Mouse (Mus musculus) kidney, adult 9 months (tissue): ENCODE measurements around the gene Magi3.

Experiments used
- DNase-seq: peaks from one replicate; pipeline ENCODE4 v3.0.0; 2022

Gene Magi3

DNA sequence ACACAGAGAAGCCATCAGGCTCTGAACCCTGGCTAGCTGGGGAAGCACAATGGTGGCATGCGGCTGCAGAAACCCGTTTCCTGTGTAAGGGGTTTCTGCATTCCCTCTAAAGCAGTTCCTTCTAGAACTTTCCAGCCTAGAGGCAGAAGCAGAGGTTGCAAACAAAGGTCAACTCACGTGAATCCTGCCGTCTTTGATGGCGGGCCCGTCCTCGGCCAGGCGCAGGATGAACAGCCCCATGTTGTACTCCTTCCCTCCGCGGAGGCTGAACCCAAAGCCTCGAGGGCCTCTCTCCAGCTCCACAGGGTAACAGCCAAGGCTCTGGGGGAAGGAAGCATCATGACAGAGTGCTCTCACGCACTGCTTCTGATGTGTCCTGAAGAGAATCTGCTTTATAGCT lies 200.1 kb downstream of the Magi3 start:
- DNase-seq, result no peak

DNA sequence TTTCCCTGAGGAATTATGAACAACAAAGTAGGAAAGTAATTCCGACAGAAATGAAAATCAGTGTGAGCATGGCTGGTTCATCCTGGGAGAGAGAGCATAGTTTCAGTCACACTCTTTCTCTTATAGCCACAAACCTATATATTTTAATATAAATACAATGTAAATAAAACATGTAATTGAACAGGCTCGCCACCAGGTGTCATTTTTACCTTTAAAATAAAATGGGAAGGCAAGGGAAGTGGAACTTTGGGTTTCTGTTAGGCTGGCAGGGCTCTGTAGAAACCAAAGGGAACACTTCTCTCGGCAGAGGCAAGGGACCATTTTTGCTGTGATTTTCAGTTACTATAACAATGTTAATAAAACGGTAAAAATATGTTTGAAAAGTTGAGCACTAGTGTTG lies 200.7 kb downstream of the Magi3 start:
- no peak for DNase-seq

DNA sequence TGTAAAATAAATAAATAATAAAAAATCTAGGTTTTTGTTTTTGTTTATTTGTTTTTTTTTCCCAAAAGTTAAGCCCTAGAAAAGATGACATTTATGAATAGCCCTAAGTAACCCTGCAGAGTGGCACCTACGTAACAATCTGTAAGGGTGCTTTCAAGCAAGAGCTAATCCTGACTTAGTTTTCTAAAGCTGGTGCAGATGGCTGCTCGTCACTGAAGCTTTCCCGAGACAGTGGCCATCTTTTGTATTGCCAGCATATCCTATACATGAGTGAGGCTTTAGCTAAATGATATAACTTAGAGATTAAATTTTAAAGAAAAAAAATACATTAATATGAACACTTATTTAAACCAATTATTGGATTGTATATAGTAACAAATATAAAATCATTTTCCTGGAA lies 202.2 kb downstream of the Magi3 start:
- no peak for DNase-seq

DNA sequence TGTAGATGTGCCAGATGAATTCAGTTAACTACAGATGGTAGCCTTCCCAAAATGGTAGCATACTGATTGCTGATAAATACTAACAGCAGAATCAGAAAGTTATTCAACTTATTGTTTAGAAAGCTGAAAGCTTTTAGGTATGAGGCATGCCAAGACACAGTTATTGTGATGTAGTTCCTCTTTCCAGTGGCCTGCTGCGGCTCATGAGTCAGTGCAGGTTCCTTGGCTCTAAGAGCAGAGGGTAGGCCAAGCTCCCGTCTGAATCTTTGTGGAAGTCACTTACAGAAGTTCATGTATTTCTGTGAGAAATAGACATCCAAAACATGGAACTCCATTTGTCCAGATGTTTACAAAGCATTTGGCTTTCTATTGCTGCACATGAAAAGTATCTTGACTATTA lies 208.2 kb downstream of the Magi3 start:
- no peak for DNase-seq

DNA sequence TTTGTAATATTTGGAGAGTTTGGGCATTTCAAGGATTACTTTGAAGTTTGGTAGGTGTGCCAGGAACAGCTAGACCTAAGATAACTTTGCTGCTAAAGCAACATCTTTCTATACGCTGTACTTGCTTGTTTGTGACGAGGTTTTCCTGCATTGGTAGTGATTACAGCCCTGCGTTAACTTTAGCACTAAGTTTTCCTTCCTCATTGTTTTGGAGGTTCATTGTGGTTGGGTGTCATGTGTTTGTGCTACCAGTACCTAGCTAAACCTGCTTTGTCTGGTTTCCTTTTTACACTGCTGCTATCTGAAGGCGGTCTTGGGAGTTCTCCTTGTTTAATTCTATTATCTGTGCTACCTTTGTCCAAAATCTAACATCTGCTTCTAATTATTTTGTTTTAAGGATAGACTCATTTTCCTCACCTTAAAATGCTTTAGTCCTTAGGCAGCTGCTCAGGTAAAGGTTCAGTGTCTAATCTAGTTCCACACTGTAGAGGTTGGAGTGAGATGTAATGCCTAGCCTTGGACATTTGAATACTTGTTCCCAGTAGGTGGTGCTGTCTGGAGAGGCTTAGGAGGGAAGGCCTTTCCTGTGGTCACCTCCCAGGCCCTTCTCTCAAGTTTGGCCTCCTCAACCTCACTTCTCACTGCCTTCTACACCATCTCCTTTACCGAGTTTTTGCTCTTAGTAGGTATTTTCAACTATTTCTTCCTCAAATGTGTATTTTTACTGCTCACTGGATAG lies 210.1 kb downstream of the Magi3 start:
- DNase-seq, result no peak

DNA sequence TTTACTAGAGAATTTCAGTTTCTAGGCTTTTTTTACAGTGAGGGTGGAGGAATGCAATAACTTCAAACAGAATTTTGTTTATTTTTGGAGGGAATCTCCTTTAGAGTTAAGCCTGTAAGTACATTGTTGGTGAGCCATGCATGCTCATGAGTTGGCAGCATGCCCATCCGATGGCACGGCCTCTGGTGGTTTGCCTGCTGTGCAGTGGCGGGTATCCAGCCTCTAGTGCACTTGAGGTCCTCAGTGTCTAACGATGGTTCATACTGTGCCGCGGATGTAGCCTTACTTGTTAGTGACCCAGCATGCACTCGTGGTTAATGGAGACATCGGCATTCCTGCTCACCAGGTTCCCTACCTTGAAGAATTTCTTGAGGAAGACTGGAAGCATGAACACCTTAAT lies 212.7 kb downstream of the Magi3 start:
- DNase-seq, result peak; percentile 21

DNA sequence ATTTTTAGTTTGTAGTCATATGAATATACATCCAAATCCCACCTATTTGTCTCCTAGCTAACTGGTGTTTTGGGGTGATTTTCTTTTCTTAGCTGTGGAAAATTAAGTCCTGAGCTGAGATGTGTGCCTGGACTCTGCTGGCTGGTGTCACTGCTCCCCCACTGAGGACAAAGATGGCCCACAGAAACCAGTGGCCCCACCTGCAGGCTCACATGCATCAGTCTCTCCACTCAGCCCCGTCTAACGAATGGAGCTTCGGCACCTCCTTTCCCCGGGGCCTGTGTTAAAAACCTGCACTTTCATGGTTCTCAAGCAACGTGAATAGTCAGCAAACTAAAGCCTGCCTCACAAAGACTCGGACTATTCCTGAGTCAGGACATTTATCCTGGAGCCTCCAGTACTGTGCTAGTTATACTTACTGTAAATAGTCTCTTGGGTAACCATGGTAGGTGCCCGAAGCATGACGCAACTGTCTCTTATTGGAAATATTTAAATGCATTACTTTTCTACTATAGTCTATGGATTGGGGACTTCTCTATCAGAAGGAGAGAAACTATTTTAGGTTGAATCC lies 213.2 kb downstream of the Magi3 start:
- DNase-seq, result no peak

DNA sequence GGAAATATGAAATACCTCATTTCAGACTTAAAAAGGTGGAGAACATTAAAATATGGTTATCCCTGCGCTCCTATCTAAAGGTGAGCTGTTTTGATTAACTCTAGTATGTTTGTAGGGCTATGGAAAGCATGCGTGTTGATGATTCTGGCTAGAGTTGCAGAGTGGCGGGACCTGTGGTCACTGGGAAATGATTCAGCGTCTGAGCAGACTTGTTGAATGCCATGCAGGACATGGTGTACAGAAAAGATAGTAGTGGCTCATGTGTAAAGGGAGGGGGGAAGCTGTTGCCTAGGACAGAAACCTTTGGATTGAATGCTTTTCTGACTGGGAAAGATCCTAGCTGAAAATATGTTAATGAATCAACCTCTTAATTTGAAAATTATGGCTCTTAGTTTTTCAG lies 221.4 kb downstream of the Magi3 start:
- DNase-seq, result no peak

DNA sequence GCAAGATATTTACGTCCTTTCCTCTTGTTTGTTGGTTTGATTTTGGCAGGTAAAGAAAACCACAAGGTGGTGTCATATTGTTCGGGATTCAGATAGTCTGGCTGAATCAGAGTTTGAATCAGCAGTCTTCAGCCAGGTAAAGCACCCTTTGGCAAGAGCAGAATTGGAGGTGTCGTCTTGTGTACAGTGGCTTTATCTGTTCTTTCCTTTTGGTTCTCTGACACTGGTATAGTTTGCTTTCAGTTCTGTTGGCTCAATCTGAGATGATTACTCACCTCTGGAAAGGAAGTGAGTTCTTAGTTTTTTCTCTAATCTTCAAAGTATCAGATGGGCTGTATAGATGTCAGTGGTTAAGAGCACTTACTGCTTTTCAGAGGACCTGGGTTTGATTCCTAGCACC lies 228.9 kb downstream of the Magi3 start:
- DNase-seq, result no peak

DNA sequence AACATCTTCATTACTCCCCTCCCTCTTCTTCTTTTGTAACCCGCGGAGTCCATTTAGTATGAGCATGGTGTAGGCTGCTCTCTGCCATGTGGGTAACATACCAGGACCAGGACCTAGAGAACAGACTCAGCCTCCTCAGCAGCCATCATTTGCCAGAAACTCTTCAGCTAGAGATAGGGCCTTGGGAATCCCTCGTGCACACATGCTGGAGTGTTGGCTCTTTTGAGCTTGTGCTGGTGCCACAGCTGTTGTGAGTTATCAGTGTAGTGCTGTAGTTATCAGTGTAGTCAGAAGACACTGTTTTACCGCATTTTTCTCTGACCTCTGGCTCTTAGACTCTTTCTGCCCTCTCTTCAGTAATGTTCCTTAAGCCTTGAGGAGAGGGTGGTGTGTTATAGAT lies 230.8 kb downstream of the Magi3 start:
- DNase-seq, result no peak

DNA sequence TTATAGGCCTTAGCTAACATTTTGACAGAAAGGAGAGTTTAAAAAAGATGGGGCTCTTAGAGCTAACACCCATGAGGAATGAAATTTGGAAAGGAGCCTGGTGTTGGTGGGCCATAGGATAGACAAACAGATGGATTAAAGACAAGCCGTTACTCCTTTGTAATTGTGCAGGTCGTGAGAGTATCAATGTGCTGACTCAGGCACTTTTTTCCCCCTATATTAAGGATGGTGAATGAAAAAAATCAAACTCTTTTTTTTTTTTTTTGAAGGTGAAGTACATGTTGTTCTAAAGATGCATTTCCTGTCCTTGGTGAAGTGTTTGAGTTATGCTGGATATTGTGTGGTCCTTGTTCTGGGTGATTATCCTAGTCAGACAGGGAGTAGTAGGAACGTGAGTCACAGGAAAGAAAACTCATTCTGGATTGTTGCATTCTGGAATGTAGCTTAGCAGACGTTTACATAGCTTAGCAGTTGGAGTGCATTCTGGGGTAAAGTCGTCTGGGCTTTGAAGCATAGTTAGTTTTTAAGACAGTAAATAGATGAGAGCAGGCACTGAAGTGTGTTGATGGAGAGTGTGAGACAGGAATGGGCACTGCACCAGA lies 232.2 kb downstream of the Magi3 start:
- no peak for DNase-seq

DNA sequence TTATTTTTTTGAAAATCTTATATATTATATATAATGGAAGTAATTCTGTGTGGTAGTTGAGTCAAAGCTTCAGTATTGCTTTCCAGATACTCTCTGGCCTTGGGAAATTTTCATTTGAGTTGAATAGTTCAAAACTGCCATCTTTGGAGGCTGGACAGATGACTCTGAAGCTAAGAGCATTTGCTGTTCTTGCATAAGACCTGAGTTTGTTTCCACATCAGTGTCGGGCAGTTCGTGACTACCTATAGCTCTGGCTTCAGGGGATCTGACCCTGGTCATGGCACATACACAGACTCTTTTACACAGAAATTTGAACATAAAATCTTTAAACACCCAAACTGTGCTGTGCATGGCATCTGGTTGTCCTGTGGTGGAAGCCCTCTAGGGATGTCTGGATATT lies 235.0 kb downstream of the Magi3 start:
- DNase-seq, result no peak

DNA sequence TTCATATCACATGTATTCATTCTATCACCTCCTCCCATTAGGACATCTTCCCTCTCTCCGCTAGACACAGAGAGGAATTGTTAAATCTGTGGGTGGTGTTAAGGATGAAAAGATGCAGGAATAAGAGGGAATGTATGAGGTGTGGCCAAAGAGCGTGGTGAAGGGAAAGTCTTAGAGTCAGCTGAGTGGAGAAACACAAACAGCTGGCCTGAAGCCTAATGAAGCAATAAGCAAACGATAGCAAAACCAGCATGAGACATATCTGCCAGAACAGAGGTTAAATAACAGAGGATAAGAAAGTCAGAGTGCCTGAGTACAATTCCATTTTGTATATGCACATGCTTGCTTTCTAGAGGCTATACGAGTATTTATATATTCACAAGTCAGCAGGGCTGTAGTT lies 235.6 kb downstream of the Magi3 start:
- no peak for DNase-seq

DNA sequence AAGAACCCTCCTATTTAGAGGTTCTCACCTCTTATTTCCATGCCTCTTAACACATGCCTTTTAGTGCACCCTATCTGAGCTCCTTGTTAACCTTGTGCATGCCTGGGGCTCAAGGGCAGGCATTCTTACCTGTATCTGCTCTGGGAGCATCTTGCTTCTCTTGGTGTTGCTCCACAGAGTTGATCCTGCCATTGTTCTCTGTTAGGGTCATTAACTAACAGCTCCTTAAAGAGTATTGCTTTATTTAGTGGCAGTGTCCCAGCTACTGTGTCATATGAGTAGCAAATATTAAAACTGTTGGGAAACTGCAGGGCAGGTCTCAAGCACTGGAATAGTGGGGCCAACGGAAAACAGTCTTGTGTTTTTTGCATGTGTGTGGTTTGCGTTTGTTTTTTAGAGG lies 249.0 kb downstream of the Magi3 start:
- DNase-seq, result no peak

DNA sequence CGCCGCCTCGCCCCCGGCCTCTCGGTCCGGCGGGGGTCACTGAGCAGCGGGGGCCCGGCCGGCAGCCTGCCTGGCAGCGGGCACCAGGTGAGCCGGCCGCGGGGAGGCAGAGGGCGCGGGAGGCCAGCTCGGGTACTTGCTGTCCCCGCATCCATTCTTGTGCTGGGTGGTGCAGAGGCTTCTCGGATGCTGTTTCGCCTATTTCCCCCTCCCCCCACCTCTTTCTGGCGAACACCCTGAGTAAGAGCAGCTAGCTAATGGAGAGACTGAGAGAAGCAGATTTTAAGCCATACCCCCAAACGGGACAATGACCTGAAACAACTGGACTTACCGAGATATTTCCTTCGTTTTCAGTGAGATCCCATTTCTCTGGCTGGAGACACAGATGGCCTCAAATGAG lies 251.5 kb downstream of the Magi3 start:
- DNase-seq, result no peak

DNA sequence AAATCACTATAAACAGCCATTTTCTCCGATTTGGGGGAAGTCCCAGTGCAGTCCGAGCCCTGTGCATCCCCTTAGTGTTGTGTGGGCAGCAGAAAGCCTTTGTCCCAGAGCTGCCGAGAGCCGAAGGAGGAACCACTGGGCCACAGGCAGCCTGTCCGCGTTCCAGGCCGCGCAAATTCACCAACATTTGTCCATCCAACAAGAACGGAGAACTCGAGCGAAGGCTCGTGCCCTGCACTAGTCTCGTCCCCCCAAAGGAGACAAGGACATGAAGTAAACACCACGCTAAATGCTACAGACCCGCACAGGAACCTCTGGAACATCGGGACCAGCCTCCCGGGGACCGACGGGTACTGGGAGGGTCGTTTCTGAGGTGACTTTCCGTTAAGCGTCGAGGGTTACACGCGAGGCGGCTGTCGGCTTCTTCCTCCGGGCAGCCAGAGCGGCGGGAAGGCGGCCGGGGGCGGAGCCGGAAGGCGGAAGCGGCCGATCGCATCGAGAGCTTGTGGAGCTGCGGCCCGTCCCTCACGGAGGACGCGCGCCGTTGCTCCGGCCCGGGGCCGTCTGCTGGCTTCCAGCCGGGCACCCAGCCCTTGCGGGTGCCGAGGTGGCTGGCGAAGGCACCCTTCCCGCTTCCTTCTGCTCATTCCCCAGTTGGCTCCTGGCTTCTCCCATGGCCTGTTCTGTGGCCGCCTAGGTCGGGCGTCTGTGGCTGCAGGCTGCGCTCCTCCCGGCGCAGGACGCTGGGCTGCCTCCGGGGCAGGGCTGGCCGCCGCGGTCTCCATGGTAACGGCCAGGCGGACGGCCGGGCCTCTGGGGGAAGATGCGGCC lies 252.1 kb downstream of the Magi3 start, which contains the start of gene Phtf1:
TSS of gene Phtf1 (plus strand) at position 250 of the 831 bp plus-strand sequence.
- peak; percentile 85 for DNase-seq

DNA sequence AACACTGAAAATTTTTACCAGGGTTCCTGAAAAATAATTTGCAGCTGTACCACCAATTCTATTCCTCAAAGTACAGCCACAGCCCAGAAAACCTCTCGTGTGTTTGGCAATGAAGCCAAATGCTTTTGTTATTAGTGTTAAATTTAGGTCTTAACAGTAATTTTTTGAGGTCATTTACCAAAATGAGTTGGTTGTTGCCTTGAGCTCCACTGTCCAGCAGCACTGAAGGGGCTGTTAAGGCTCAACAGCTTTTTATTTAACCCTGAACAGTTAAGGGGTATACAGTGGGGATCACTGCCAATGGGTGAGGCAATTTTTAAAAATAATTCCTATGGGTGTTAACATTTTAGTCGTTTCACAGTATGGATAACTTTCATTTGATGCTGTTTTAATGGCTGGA lies 252.9 kb downstream of the Magi3 start:
- no peak for DNase-seq
